Mouse (Mus musculus) Patski (cell line): ENCODE data around the gene Ahcyl2. TPM values are rescaled to one million over a fixed set of nuclear protein-coding genes. Genes with fewer than 3 reads are reported as not detected.

ENCODE experiments used
- ATAC-seq: fragments of 100-300 bp; one replicate; pipeline ENCODE4 v1.8.0; 2021
- CTCF ChIA-PET: fragments of 350-600 bp; sonication (Branson Sonifier 250); formaldehyde crosslinking; loops from one replicate; lab custom pipeline; 2022; ENCODE audit warnings: inconsistent platforms; lab: Charles Lee
- POLR2A ChIA-PET: fragments of 350-600 bp; sonication (Branson Sonifier 250); formaldehyde crosslinking; loops from one replicate; lab custom pipeline; 2022; ENCODE audit warnings: antibody characterized with exemption, inconsistent platforms; lab: Charles Lee
- DNase-seq: peaks from one replicate; pipeline ENCODE4 v3.0.0-alpha.2; 2011; ENCODE audit warnings: low read depth, low spot score
- H3K27me3 ChIP-seq: fragments of 371-371 bp; one replicate; pipeline ENCODE4 v1.5.1; 2021
- CTCF ChIP-seq: fragments of 100-300 bp; IDR thresholded peaks from one replicate; pipeline ENCODE4 v1.5.1; 2021
- in situ Hi-C: fragments of 300-500 bp; cut with MboI; formaldehyde crosslinking; loops from 3 replicates; pipeline ENCODE4 v1.11.1; 2018; ENCODE audit warnings: low pct_unique_long_range_greater_than_20kb, mixed read lengths
- polyA plus RNA-seq: library from polyadenylated mRNA; unstranded; gene quantifications from one replicate; pipeline ENCODE4 v1.2.3, GENCODE M21; 2021

The Ahcyl2 gene
- polyA plus RNA-seq, 1 experiment from 2014 or later: 30.8 TPM

DNA sequence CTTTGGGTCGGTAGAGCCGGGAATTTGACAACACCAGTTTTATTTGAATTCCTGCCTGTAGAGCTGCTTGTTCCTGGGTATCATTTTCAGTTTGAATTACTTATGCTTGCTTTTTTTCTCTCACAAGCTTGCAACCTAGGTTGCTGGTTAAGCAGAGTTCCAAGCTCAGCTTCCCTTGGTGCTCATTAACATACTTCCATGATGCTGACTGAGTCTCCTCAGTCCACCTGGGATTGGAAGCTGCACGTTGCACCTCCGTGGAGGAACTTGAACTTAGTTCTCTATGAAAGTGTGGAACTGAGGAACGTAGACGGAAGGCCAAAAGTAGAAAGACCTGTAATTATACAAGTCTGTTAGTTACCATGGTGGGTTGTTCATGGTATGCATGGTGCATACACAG, 16.1 kb downstream of the Ahcyl2 start:
- DNase-seq (no peak), ATAC-seq (no peak)
- no peak for TF ChIP-seq CTCF
- in situ Hi-C loops: no loop called here
- CTCF ChIA-PET: interaction anchor here (1.4 kb wide), 1 partner anchor 16 kb away, joined by 6 read pairs; no protein-coding TSS in a partner anchor
- H3K27me3 ChIP-seq: no peaks in the 10 kb centered on the region
- POLR2A ChIA-PET: no interaction called here

DNA sequence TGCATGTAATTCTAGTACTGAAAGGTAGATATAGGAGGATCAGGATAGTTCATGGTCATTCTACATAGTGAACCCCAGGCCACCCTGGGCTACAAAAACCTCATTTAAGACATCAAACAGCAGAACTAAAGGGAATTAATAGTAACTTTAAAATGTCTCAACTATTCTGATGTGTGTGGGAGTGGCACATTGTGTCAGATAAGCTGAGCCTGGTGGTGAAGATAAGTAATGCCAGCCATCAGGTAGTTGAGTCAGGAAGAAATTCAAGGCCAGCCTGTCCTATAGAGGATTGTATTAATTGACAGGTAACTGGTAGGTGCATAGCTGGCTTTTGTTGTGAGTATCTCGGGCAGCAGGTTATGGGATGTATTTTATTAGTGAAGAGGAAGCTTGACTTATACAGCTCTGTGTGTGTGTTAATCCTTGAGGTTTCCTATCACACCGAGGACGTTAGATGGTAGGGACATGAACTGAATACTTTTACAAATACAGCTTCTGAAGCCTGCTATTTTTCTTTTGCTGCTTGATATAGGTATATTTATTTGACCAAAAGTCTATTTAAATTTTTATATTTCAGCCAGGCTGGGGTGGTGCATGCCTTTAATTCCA, 16.7 kb downstream of the Ahcyl2 start:
- CTCF ChIA-PET: interaction anchor here (1.4 kb wide), 1 partner anchor 15 kb away, joined by 6 read pairs; no protein-coding TSS in a partner anchor
- TF ChIP-seq CTCF: no peak
- H3K27me3 ChIP-seq: no peaks in the 10 kb centered on the region
- in situ Hi-C loops: no loop called here
- DNase-seq (no peak), ATAC-seq (no peak)
- POLR2A ChIA-PET: interaction anchor here (1.2 kb wide), 1 partner anchor 19 kb away, joined by 3 read pairs; no protein-coding TSS in a partner anchor

DNA sequence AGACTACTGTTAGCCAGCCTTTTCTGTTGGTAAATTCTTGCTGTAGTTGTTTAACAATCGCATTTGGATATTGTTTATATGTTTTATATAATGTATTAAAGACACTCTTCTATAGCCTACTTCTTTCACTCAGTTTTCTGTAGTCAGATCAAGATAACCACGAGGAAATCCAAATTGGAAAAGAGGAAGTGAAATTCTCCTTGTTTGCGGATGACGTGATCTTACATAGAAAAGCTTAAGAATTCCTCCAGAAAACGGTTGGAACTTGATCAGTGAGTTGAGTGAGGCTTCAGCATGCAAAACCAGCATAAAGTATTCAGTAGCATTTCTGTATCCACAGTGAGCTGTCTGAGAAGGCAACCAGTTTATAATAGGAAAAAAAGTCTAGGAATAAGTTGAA, 17.9 kb downstream of the Ahcyl2 start:
- ATAC-seq (no peak), DNase-seq (no peak)
- ChIA-PET POLR2A (interaction anchor here (1.2 kb wide), 1 partner anchor 18 kb away, joined by 3 read pairs; no protein-coding TSS in a partner anchor), CTCF (interaction anchor here (0.6 kb wide), 1 partner anchor 103 kb away, joined by 3 read pairs; no protein-coding TSS in a partner anchor)
- no peaks in the 10 kb centered on the region for H3K27me3 ChIP-seq
- no peak for TF ChIP-seq CTCF
- in situ Hi-C loops: no loop called here

DNA sequence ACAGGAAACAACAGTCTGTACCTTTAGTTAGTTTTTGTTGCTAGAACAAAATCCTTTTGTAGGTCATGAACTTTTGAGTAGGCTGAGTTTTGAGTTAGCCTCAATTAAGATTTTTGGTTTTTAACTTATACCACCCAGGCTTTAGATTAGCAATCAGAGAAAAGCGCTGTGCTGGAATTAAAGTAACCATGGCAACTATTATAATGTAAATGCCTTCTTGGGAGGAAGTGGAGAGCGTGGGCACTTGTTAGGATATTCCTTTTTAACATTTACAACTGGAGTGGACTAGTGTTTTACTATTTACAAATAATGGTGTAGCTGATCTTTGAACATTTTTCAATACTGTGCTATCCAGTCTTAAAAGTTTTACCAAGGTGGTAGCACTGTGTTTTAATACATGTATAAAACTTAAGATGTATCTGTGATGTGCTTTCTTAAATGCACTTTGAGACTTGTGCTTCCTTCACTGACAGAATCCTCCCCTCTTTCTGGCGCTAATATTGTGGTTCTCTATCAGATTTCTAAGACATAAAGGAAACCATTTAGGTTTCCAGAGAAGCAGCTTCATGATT, 21.1 kb downstream of the Ahcyl2 start:
- POLR2A ChIA-PET: no interaction called here
- ATAC-seq (no peak), DNase-seq (no peak)
- in situ Hi-C loops: no loop called here
- CTCF ChIA-PET: no interaction called here
- TF ChIP-seq CTCF: no peak
- H3K27me3 ChIP-seq: no peaks in the 10 kb centered on the region

DNA sequence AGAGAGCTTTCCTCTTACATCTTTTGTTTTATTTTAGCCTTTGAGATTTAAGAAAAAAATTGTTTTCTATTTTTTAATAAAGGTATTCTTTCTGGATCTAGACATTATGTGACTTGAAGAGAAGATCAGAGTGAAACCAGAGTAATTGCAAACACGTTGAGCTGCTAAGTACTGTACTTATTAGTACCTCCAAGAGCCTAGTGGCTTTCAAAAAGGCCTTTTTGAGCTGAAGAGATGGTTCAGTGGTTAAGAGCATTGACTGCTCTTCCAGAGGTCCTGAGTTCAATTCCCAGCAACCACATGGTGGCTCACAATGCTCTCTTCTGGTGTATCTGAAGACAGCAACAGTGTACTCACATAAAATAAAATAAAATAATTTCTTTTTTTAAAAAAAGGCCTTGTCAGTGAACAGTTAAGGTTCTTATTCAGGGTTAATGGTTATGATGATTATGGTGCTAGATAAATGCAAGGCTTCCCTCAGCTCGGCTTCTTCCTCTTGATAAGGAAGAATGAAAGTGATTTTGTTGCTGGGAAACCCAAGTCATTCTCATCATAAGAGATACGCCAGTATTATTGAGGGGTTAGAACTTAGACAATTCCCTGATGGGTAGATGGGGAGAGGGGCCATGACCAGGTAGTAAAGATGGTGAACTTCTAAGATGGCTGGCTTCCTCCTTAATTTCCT, 22.3 kb downstream of the Ahcyl2 start:
- no peak for ATAC-seq
- no peak for DNase-seq
- ChIA-PET CTCF (no interaction called here), POLR2A (no interaction called here)
- in situ Hi-C loops: no loop called here
- TF ChIP-seq CTCF: no peak
- H3K27me3 ChIP-seq: no peaks in the 10 kb centered on the region

DNA sequence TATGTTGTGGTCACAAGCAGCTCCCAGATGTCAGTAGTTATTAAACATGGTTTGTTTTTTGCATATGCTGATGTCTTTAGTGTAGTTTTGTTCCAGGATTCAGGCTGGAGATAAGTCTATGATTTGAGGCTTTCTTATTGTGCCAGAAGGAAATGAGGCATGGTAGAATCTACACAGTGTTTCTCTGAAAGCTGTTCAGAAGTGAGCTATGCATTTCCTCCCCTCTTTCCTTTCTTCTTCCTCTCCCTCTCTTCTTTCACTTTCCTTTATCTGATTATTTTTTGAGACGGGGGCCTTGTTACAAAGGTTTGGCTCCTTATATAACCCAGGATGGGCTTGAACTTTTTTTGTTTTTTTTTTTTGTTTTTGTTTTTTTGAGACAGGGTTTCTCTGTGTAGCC, 25.7 kb downstream of the Ahcyl2 start:
- DNase-seq (no peak), ATAC-seq (no peak)
- H3K27me3 ChIP-seq: no peaks in the 10 kb centered on the region
- POLR2A ChIA-PET: no interaction called here
- in situ Hi-C loops: no loop called here
- CTCF ChIA-PET: interaction anchor here (0.8 kb wide), 1 partner anchor 12 kb away, joined by 3 read pairs; no protein-coding TSS in a partner anchor
- no peak for TF ChIP-seq CTCF

DNA sequence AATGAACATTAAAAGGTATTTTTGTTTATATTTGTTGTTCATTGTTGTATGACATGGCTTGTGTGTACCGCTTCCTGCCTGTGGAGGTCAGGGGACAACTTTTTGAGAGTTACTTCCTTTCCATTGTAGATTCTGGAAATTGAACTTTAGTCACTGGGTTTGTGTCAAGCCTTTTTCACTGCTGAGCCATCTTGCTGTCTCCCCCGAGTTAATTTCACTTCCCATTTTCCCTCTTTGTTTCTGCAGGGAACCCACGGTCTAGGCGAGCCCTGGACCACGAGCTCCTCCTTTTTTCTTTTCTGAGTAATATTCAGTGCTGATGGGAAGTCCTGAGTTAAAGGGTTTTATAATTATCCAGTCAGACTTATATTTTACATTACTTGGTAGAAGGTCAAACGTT, 26.8 kb downstream of the Ahcyl2 start:
- in situ Hi-C loops: no loop called here
- TF ChIP-seq CTCF: no peak
- POLR2A ChIA-PET: no interaction called here

DNA sequence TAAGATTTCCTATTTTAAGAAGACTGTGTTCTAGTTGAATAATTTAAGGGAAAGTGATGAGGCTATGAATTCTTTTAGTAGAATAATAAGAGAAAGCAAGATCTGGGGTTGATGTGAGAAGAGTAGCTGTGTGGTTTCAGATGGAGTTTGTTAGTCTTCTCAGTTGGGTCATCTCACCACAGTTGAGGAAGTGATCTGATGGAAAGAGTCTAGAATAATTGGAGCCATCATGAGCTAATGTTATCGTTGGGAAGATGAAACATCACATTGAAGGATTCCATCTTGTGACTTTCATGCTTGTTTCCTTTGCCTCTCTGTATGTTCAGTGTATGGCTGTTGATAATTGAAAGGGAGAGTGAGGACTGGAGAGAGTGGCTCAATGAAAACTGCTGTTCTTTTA, 35.2 kb downstream of the Ahcyl2 start:
- in situ Hi-C loops: no loop called here
- no peak for ATAC-seq
- DNase-seq: no peak
- H3K27me3 ChIP-seq: no peaks in the 10 kb centered on the region
- POLR2A ChIA-PET: interaction anchor here (0.7 kb wide), 1 partner anchor 18 kb away, joined by 3 read pairs; no protein-coding TSS in a partner anchor
- TF ChIP-seq CTCF: no peak
- CTCF ChIA-PET: interaction anchor here (1.5 kb wide), 1 partner anchor 11 kb away, joined by 3 read pairs; no protein-coding TSS in a partner anchor

More for the DNA sequence above, 26.8 kb downstream of the Ahcyl2 start:
- no peaks in the 10 kb centered on the region for H3K27me3 ChIP-seq
- DNase-seq (no peak), ATAC-seq (no peak)
- CTCF ChIA-PET: interaction anchor here (1.0 kb wide), 1 partner anchor 15 kb away, joined by 4 read pairs; no protein-coding TSS in a partner anchor

DNA sequence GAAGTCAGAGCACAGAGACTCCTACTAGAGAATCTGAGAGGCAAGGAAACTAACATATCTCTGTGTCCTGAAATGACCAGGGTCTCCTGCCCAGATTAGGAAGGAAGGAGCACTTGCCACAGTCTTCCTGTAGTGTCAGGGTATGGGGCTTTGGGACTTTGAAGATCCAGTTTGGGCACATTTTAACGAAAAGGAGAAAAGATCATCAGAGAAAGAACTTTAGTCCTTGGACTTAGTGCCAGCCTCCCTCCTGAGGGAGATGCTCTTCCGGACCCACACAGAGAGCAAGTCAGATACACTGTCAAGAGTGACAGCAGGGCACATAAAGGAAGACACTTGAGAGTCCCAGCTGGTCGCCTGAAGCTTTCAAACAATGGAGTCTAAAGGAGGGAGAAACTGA, 36.2 kb downstream of the Ahcyl2 start:
- ATAC-seq (no peak), DNase-seq (no peak)
- CTCF ChIA-PET: interaction anchor here (1.3 kb wide), 1 partner anchor 42 kb away, joined by 3 read pairs; no protein-coding TSS in a partner anchor
- no peak for TF ChIP-seq CTCF
- POLR2A ChIA-PET: interaction anchor here (0.6 to 0.7 kb wide), 2 partner anchors 19 to 504 kb away, joined by 3 read pairs; no protein-coding TSS in a partner anchor
- in situ Hi-C loops: no loop called here
- no peaks in the 10 kb centered on the region for H3K27me3 ChIP-seq

DNA sequence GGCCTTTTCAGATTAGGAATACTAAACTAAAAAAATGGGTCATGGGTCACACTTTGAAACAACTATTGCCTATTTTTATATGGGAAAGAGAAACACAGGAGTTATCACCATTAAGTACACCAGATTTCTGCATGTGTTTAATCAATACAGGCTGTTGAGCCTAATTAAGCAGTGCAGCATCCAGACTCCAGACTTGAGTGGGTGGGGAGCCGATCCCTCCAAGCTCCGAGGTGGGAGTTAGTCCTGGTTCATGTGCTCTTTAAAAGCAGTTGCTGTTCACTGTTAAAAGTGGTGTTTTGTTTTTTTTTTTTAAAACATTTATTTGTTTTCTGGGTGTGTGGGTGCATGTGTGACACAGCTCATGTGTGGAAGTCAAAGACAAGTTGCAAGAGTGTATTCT, 37.6 kb downstream of the Ahcyl2 start:
- DNase-seq (no peak), ATAC-seq (no peak)
- H3K27me3 ChIP-seq: no peaks in the 10 kb centered on the region
- CTCF ChIA-PET: interaction anchor here (0.6 kb wide), 1 partner anchor 11 kb away, joined by 3 read pairs; no protein-coding TSS in a partner anchor
- in situ Hi-C loops: no loop called here
- no peak for TF ChIP-seq CTCF
- POLR2A ChIA-PET: no interaction called here
